Mouse (Mus musculus) ES-Bruce4 (cell line): ENCODE data around the gene Fbxw11. TPM values are rescaled to one million over a fixed set of nuclear protein-coding genes. Genes with fewer than 3 reads are reported as not detected.

Experiments
- H3K27ac ChIP-seq: 2 replicates; pipeline ENCODE4 v1.5.1; 2012; ENCODE audit warnings: low read length, inconsistent platforms; ENCODE audit not compliant: insufficient read depth
- H3K27me3 ChIP-seq: 2 replicates; pipeline ENCODE4 v1.6.1; 2012; ENCODE audit warnings: mild to moderate bottlenecking, low read length, inconsistent platforms; ENCODE audit not compliant: control insufficient read depth, poor library complexity, insufficient read depth, severe bottlenecking
- H3K36me3 ChIP-seq: 2 replicates; pipeline ENCODE4 v1.6.1; 2012; ENCODE audit warnings: inconsistent platforms, mild to moderate bottlenecking, low read length, moderate library complexity; ENCODE audit not compliant: control insufficient read depth, poor library complexity, insufficient read depth, severe bottlenecking
- H3K4me1 ChIP-seq: one replicate; pipeline ENCODE4 v1.8.1; 2011; ENCODE audit warnings: low read length; ENCODE audit not compliant: control insufficient read depth, insufficient read depth
- H3K4me3 ChIP-seq: 2 replicates; pipeline ENCODE4 v1.5.1; 2011; ENCODE audit warnings: low read depth, mild to moderate bottlenecking, low read length
- H3K9ac ChIP-seq: 2 replicates; pipeline ENCODE4 v1.6.1; 2012; ENCODE audit warnings: low read depth, mild to moderate bottlenecking, inconsistent platforms; ENCODE audit not compliant: poor library complexity, severe bottlenecking
- H3K9me3 ChIP-seq: replicated peaks from 2 replicates; pipeline ENCODE4 v1.6.1; 2012; ENCODE audit warnings: mild to moderate bottlenecking, low read length, inconsistent platforms; ENCODE audit not compliant: control insufficient read depth, poor library complexity, insufficient read depth, severe bottlenecking
- CTCF ChIP-seq: IDR thresholded peaks from one replicate; pipeline ENCODE4 v1.8.1; 2011; ENCODE audit warnings: low read depth, low read length
- EP300 ChIP-seq: IDR thresholded peaks from 2 replicates; pipeline ENCODE4 v1.6.1; 2011; ENCODE audit warnings: low read depth, low read length; ENCODE audit not compliant: insufficient read depth
- POLR2A ChIP-seq: IDR thresholded peaks from one replicate; pipeline ENCODE4 v1.8.1; 2011; ENCODE audit warnings: low read length; ENCODE audit not compliant: insufficient read depth
- polyA plus RNA-seq: library from polyadenylated mRNA; stranded (reverse); fragments of >200 nt; gene quantifications from 2 replicates; pipeline ENCODE4 v1.2.4, GENCODE M21; 2011; ENCODE audit warnings: low read depth; ENCODE audit not compliant: missing spikeins, insufficient read depth, insufficient read length

The Fbxw11 gene
- polyA plus RNA-seq, 1 experiment, result 59.6 TPM

DNA sequence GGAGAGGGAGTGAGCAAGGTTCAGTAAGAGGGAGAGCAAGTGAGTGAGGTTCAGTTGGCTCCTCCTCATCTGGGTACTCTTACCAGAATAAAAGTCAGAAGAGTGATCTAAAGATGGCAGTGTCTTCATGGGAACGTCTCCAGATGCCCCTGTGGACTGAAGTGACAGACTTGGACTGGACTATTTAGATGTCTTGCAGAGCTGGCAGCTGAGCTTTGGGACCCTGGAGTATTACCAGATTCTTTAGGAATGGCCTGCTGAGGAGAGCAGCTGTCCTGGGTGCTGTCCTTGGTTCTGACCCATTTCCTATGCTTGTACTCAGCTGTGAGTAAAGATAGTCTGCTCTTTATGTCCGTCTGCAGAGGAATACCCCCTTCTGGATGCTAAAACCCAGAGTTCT is 75.8 kb downstream of the Fbxw11 start:
- H3K27me3 ChIP-seq, result no peaks in the 10 kb centered on the region
- TF ChIP-seq POLR2A (no peak), EP300 (no peak)
- peaks cover 2% of the 10 kb centered on the region for H3K4me1 ChIP-seq
- H3K9me3 ChIP-seq, result no peaks in the 10 kb centered on the region
- H3K27ac ChIP-seq, result no peak overlapping the region
- no peaks in the 10 kb centered on the region for H3K36me3 ChIP-seq
- no peak overlapping the region for H3K9ac ChIP-seq
- H3K4me3 ChIP-seq, result no peak overlapping the region

DNA sequence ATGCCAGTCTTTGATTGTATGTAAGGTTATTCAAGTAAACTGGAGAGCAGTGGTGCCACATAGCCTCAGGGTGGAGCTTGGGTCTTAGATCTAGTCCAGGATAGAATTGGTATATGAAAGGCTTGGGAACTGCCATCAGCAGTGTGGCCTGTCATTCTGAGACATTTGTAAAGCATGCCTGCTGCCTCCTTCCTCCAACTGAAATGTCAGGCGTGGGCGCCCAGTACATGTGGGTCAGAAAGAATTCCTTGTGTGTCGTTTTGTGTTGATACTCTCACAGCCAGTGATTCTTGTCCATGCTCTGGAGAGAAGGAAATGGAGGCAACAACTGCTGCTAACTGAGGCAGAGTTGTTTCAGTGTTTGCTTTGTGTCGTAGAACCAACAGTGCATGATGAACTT is 76.5 kb downstream of the Fbxw11 start:
- no peak overlapping the region for H3K27ac ChIP-seq
- no peak for TF ChIP-seq EP300
- no peak overlapping the region for H3K4me3 ChIP-seq

DNA sequence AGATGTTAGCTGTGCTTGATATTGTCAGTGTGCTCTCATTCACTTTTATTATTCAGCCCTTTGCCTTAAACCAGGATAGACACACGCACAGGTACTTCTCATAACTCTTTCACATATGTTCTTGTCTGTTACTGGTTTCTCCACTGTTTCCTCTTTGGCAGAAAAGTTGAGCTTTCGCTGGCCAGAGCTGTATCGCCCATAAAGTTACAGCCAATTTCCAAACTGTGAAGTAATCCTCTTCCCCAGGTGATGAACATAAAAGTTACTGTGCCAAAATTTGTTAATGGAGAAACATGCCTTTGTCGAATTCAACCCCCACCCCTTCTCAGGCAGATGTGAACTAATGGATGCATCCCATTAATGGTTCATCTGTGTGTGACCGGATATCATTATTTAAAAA is 80.1 kb downstream of the Fbxw11 start:
- no peaks in the 10 kb centered on the region for H3K27me3 ChIP-seq
- no peaks in the 10 kb centered on the region for H3K9me3 ChIP-seq
- no peak overlapping the region for H3K4me3 ChIP-seq
- no peak overlapping the region for H3K9ac ChIP-seq
- H3K4me1 ChIP-seq, result no peaks in the 10 kb centered on the region
- no peak overlapping the region for H3K27ac ChIP-seq
- no peak for TF ChIP-seq POLR2A
- TF ChIP-seq CTCF, result no peak
- no peak for TF ChIP-seq EP300
- H3K36me3 ChIP-seq, result no peaks in the 10 kb centered on the region

More for the DNA sequence above, 76.5 kb downstream of the Fbxw11 start:
- H3K9me3 ChIP-seq, result no peaks in the 10 kb centered on the region
- peaks cover 2% of the 10 kb centered on the region for H3K4me1 ChIP-seq
- no peak overlapping the region for H3K9ac ChIP-seq
- H3K27me3 ChIP-seq, result no peaks in the 10 kb centered on the region
- no peaks in the 10 kb centered on the region for H3K36me3 ChIP-seq

DNA sequence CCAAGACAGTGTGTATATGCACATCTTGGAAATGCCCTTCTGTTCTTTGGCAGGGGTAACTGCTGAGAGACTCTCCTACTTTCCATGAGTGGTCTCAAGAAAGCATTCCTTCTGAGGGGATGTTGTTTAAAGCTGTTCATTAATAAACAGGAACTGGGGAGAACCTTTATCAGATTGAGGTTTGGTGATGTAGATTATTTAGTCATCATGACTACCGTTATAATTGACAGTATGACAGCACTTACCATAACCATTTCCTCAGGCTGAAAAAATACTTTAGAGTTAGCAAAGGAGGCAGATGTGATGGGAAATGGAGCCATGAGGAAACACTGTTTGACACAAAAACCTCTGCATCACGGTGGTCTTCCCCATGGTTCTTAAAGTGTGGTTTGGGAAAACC is 80.8 kb downstream of the Fbxw11 start:
- H3K27me3 ChIP-seq, result no peaks in the 10 kb centered on the region
- no peak overlapping the region for H3K9ac ChIP-seq
- H3K9me3 ChIP-seq, result no peaks in the 10 kb centered on the region
- H3K27ac ChIP-seq, result no peak overlapping the region
- no peaks in the 10 kb centered on the region for H3K36me3 ChIP-seq
- no peaks in the 10 kb centered on the region for H3K4me1 ChIP-seq
- TF ChIP-seq POLR2A (no peak), CTCF (no peak), EP300 (no peak)
- no peak overlapping the region for H3K4me3 ChIP-seq

DNA sequence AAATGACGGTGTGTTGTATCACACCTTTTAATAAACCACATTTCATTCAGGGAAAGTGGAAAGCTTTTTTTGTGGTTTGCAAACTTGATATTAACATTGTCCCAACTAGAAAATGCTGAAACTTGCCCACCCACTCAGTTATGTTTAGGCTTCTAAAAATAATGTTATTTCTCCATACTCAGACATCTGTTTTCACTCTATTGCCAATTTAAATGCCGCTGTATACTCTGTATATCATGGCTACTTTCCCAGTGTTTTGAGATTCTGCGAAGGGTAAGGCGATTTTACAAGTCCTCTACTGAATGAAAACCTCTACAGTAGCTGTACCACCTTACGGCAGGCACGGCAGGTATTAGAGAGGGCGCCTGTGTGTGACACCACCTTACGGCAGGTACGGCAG is 82.6 kb downstream of the Fbxw11 start:
- H3K4me1 ChIP-seq, result no peaks in the 10 kb centered on the region
- no peak overlapping the region for H3K9ac ChIP-seq
- H3K36me3 ChIP-seq, result no peaks in the 10 kb centered on the region
- TF ChIP-seq POLR2A (no peak), CTCF (no peak), EP300 (no peak)
- no peak overlapping the region for H3K4me3 ChIP-seq
- H3K27me3 ChIP-seq, result no peaks in the 10 kb centered on the region
- no peaks in the 10 kb centered on the region for H3K9me3 ChIP-seq
- no peak overlapping the region for H3K27ac ChIP-seq

DNA sequence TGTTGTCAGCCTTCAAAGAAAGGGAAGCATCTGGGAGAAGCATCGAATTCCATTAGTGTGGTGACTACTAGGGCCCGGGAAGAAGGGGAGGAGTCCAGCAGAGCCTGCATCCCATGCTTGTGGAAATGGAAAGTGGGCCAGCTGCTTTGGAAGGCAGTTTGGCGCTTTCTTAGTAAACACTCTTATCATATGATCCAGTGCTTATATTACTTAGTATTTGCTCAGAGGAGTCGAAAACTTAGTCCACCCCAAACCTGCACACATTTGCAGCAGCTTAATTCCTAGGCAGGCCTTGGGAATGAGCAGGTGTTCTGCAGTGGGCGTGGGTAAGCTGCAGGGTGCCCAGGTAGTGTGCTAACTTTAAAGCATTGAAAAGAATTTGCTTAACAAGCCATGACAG is 89.9 kb downstream of the Fbxw11 start:
- H3K9ac ChIP-seq, result no peak overlapping the region
- H3K36me3 ChIP-seq, result peaks cover 19% of the 10 kb centered on the region

More for the DNA sequence above, 89.9 kb downstream of the Fbxw11 start:
- H3K4me3 ChIP-seq, result no peak overlapping the region
- H3K9me3 ChIP-seq, result no peaks in the 10 kb centered on the region
- H3K4me1 ChIP-seq, result peaks cover 2% of the 10 kb centered on the region
- TF ChIP-seq POLR2A, result no peak
- TF ChIP-seq EP300, result no peak
- TF ChIP-seq CTCF, result no peak
- no peak overlapping the region for H3K27ac ChIP-seq
- H3K27me3 ChIP-seq, result no peaks in the 10 kb centered on the region
